Mouse (Mus musculus) CH12.LX (cell line): ENCODE measurements around the gene Engase. TPM values are rescaled to one million over a fixed set of nuclear protein-coding genes. Genes with fewer than 3 reads are reported as not detected.

ENCODE experiments used
- DNase-seq: peaks from one replicate; pipeline ENCODE4 v3.0.0-alpha.2; 2013; ENCODE audit errors: extremely low read depth
- H3K27ac ChIP-seq: 2 replicates; pipeline ENCODE4 v1.5.1; 2012; ENCODE audit warnings: low read depth, mild to moderate bottlenecking, control low read depth, moderate library complexity; ENCODE audit not compliant: insufficient read depth
- H3K27me3 ChIP-seq: replicated peaks from 2 replicates; pipeline ENCODE3; 2012; ENCODE audit warnings: inconsistent platforms
- H3K36me3 ChIP-seq, 2 experiments: replicated peaks in 1 of 2; 2 replicates each; pipeline versions ENCODE3 to v1.6.1; 2012; ENCODE audit warnings: inconsistent platforms in 1 of 2, low read length in 1 of 2, mild to moderate bottlenecking in 1 of 2, mixed read lengths in 1 of 2, moderate library complexity in 1 of 2; ENCODE audit not compliant: control insufficient read depth in 1 of 2, insufficient read depth in 1 of 2
- H3K4me1 ChIP-seq, 2 experiments: 2 replicates each; pipeline ENCODE4 v1.6.1; 2012; ENCODE audit warnings: inconsistent platforms in 1 of 2, moderate library complexity in 1 of 2; ENCODE audit not compliant: insufficient read depth in 2 of 2, control insufficient read depth in 1 of 2
- H3K4me2 ChIP-seq: 2 replicates; pipeline ENCODE4 v1.6.1; 2012; ENCODE audit warnings: low read depth, mild to moderate bottlenecking, control low read depth; ENCODE audit not compliant: poor library complexity, insufficient read depth, severe bottlenecking
- H3K4me3 ChIP-seq, 3 experiments: fragments of 150-350 bp in 1 of 3; sonication (generic) in 1 of 3; replicated peaks in 1 of 3; 2 replicates each; pipeline versions ENCODE3 to v1.5.1; 2011 to 2012; ENCODE audit warnings: low read depth in 2 of 3, low read length in 2 of 3, mild to moderate bottlenecking in 2 of 3, moderate library complexity in 2 of 3, control low read depth in 1 of 3, improper control_type of control experiment in 1 of 3, inconsistent platforms in 1 of 3, mixed read lengths in 1 of 3; ENCODE audit not compliant: poor library complexity in 1 of 3
- H3K79me2 ChIP-seq: replicated peaks from 2 replicates; pipeline ENCODE4 v1.6.1; 2012; ENCODE audit warnings: mild to moderate bottlenecking, moderate library complexity; ENCODE audit not compliant: control insufficient read depth, poor library complexity, insufficient read depth, severe bottlenecking; ENCODE audit errors: extremely low read depth
- H3K9ac ChIP-seq: 2 replicates; pipeline ENCODE4 v1.6.1; 2012; ENCODE audit warnings: low read depth, mild to moderate bottlenecking, control low read depth, moderate library complexity; ENCODE audit not compliant: insufficient read depth
- H3K9me3 ChIP-seq: replicated peaks from 2 replicates; pipeline ENCODE3; 2012; ENCODE audit warnings: low read length, inconsistent platforms, mixed read lengths
- BHLHE40 ChIP-seq: IDR thresholded peaks from 2 replicates; pipeline ENCODE4 v1.6.1; 2011; ENCODE audit warnings: mild to moderate bottlenecking, low read depth, low read length, improper control_type of control experiment
- CHD2 ChIP-seq: IDR thresholded peaks from 2 replicates; pipeline ENCODE4 v1.6.1; 2011; ENCODE audit warnings: low read length, improper control_type of control experiment
- ELF1 ChIP-seq: IDR thresholded peaks from 2 replicates; pipeline ENCODE4 v1.6.1; 2014; ENCODE audit warnings: low read depth, mild to moderate bottlenecking, inconsistent platforms, low read length, improper control_type of control experiment
- EP300 ChIP-seq: IDR thresholded peaks from 2 replicates; pipeline ENCODE4 v1.6.1; 2011; ENCODE audit warnings: low read length, improper control_type of control experiment
- HCFC1 ChIP-seq: IDR thresholded peaks from 2 replicates; pipeline ENCODE4 v1.6.1; 2012; ENCODE audit warnings: low read depth, mild to moderate bottlenecking, inconsistent platforms, low read length, improper control_type of control experiment
- IRF4 ChIP-seq: IDR thresholded peaks from 2 replicates; pipeline ENCODE4 v1.6.1; 2014; ENCODE audit warnings: low read depth, mild to moderate bottlenecking, inconsistent platforms, low read length, improper control_type of control experiment
- JUND ChIP-seq: conservative IDR thresholded peaks from 2 replicates; pipeline ENCODE4 v1.6.1; 2011; ENCODE audit warnings: low read depth, low read length, improper control_type of control experiment
- MAFK ChIP-seq: IDR thresholded peaks from 2 replicates; pipeline ENCODE4 v1.6.1; 2011; ENCODE audit warnings: low read length, improper control_type of control experiment; ENCODE audit not compliant: insufficient replicate concordance
- MEF2A ChIP-seq: IDR thresholded peaks from 2 replicates; pipeline ENCODE4 v1.6.1; 2014; ENCODE audit warnings: low read depth, mild to moderate bottlenecking, inconsistent platforms, low read length, improper control_type of control experiment, borderline replicate concordance
- MXI1 ChIP-seq: IDR thresholded peaks from 2 replicates; pipeline ENCODE4 v1.6.1; 2011; ENCODE audit warnings: mild to moderate bottlenecking, low read depth, low read length, improper control_type of control experiment
- MYC ChIP-seq: IDR thresholded peaks from 2 replicates; pipeline ENCODE4 v1.6.1; 2011; ENCODE audit warnings: low read depth, mild to moderate bottlenecking, improper control_type of control experiment, low read length
- NELFE ChIP-seq: IDR thresholded peaks from 2 replicates; pipeline ENCODE4 v1.6.1; 2011; ENCODE audit warnings: low read depth, low read length, improper control_type of control experiment
- NRF1 ChIP-seq: IDR thresholded peaks from 2 replicates; pipeline ENCODE4 v1.6.1; 2014; ENCODE audit warnings: low read depth, mild to moderate bottlenecking, inconsistent platforms, low read length, improper control_type of control experiment, moderate library complexity
- POLR2A ChIP-seq: IDR thresholded peaks from 2 replicates; pipeline ENCODE4 v1.6.1; 2011; ENCODE audit warnings: low read depth, mild to moderate bottlenecking, improper control_type of control experiment, low read length
- POLR2AphosphoS2 ChIP-seq: IDR thresholded peaks from 2 replicates; pipeline ENCODE4 v1.6.1; 2011; ENCODE audit warnings: low read depth, low read length, improper control_type of control experiment
- RAD21 ChIP-seq: IDR thresholded peaks from 2 replicates; pipeline ENCODE4 v1.6.1; 2011; ENCODE audit warnings: low read depth, mild to moderate bottlenecking, low read length, improper control_type of control experiment, moderate library complexity
- RCOR1 ChIP-seq: conservative IDR thresholded peaks from 2 replicates; pipeline ENCODE4 v1.6.1; 2012; ENCODE audit warnings: low read depth, mild to moderate bottlenecking, inconsistent platforms, low read length, improper control_type of control experiment
- SMC3 ChIP-seq: IDR thresholded peaks from 2 replicates; pipeline ENCODE4 v1.6.1; 2011; ENCODE audit warnings: low read depth, low read length, improper control_type of control experiment
- TCF12 ChIP-seq: IDR thresholded peaks from 2 replicates; pipeline ENCODE4 v1.6.1; 2014; ENCODE audit warnings: low read depth, mild to moderate bottlenecking, inconsistent platforms, low read length, improper control_type of control experiment
- UBTF ChIP-seq: IDR thresholded peaks from 2 replicates; pipeline ENCODE4 v1.6.1; 2012; ENCODE audit warnings: low read depth, mild to moderate bottlenecking, inconsistent platforms, low read length, improper control_type of control experiment, moderate library complexity
- USF1 ChIP-seq: IDR thresholded peaks from 2 replicates; pipeline ENCODE4 v1.6.1; 2014; ENCODE audit warnings: low read depth, mild to moderate bottlenecking, inconsistent platforms, low read length, improper control_type of control experiment
- ZC3H11A ChIP-seq: IDR thresholded peaks from 2 replicates; pipeline ENCODE4 v1.6.1; 2012; ENCODE audit warnings: low read depth, mild to moderate bottlenecking, inconsistent platforms, low read length, improper control_type of control experiment
- ZMIZ1 ChIP-seq: IDR thresholded peaks from 2 replicates; pipeline ENCODE4 v1.6.1; 2012; ENCODE audit warnings: low read depth, mild to moderate bottlenecking, inconsistent platforms, low read length, improper control_type of control experiment
- ZNF384 ChIP-seq: IDR thresholded peaks from 2 replicates; pipeline ENCODE4 v1.6.1; 2012; ENCODE audit warnings: low read depth, low read length, improper control_type of control experiment, inconsistent platforms
- dilution Hi-C: fragments of 300-500 bp; cut with MboI; formaldehyde crosslinking; loops from 2 replicates; pipeline ENCODE4 v1.14.3; 2020; ENCODE audit warnings: low sequenced_read_pairs; ENCODE audit not compliant: extremely low pct_unique_long_range_greater_than_20kb, extremely low pct_ligation_motif_present
- in situ Hi-C: fragments of 300-500 bp; cut with MboI; formaldehyde crosslinking; loops from 3 replicates; pipeline ENCODE4 v1.14.3; 2019; ENCODE audit warnings: low sequenced_read_pairs, low pct_ligation_motif_present, low pct_unique_long_range_greater_than_20kb, mixed read lengths
- polyA plus RNA-seq: library from polyadenylated mRNA; unstranded; fragments of >175 nt; gene quantifications from 2 replicates; pipeline ENCODE4 v1.2.1, GENCODE M21; 2012; ENCODE audit warnings: low read depth; ENCODE audit not compliant: insufficient read length
- total RNA-seq, 2 experiments: library from RNA; depleted of rRNA; stranded (reverse); fragments of 300-350 nt in 1 of 2; fragments of >200 nt in 1 of 2; gene quantifications; 2 replicates each; pipeline ENCODE4 v1.2.3; 2012 to 2014

Engase gene
- total and polyA plus RNA-seq, 3 experiments, result 7.0 to 12.1 (median 9.7) TPM

DNA sequence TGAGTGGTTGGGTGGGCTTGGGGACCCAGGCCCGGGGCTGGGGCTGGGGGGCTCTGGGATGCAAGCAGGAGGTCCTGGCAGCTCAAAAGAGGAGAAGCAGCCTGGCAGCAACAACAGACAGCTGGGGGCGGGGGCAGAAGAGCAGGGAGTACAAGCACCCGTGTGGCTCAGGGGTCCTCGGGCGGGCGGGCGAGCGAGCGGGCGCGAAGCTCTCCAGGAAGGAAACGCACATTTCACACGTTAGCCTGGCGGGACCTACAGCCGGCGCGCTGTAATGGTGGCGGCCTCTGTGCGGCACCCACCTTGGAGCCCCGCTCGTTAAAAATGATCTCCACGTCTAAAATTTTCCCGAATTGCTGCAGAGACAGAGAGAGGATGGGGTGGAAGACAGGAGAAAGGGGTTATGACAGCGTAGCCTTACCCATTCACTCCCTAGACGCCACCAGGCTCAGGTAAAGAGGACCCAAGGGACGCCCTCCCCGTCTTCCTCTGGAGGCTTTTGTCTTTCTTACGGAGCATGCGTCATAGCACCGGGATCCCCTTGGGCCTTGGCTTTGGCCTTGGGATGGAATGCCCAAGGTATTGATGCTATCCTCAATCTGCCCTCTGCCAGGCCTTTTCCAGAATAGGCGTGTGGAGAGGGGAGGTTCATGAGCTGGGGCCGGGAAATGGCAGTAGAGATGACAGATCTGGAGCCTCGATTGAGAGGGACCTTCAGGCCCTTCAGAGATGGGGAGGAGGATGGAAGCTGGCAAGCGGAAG, 27.0 kb downstream of the Engase start:
- peaks cover 3 to 14% of the 10 kb centered on the region in 2 experiments; a peak in 2 of 4 replicates for H3K4me1 ChIP-seq
- TF ChIP-seq JUND (no peak), POLR2AphosphoS2 (no peak), EP300 (no peak), NELFE (no peak), BHLHE40 (no peak), NRF1 (no peak), CHD2 (no peak)
- TF ChIP-seq, all 38 proteins: peak for 0
- no peak overlapping the region for H3K9ac ChIP-seq
- no peak for DNase-seq
- dilution Hi-C loops, result no loop called here
- no peaks in the 10 kb centered on the region for H3K36me3 ChIP-seq
- no peaks in the 10 kb centered on the region for H3K79me2 ChIP-seq
- H3K27ac ChIP-seq, result no peak overlapping the region
- no peak overlapping the region for H3K4me3 ChIP-seq
- in situ Hi-C loops, result loop anchor here (10.0 kb wide), 1 partner anchor 59 kb away; no protein-coding TSS in a partner anchor
- H3K9me3 ChIP-seq, result peaks cover 5% of the 10 kb centered on the region
- no peak overlapping the region for H3K4me2 ChIP-seq
- peaks cover 98% of the 10 kb centered on the region for H3K27me3 ChIP-seq

- Histone ChIP-seq H3K9ac (no peak overlapping the region), H3K4me2 (no peak overlapping the region), H3K36me3 (no peaks in the 10 kb centered on the region), H3K27ac (no peak overlapping the region), H3K4me1 (peaks cover 3 to 14% of the 10 kb centered on the region in 2 experiments; a peak in 2 of 4 replicates), H3K27me3 (peaks cover 98% of the 10 kb centered on the region), H3K4me3 (no peak overlapping the region), H3K9me3 (peaks cover 5% of the 10 kb centered on the region), H3K79me2 (no peaks in the 10 kb centered on the region)
- no peak for DNase-seq
- in situ Hi-C loops (loop anchor here (10.0 kb wide), 1 partner anchor 59 kb away; no protein-coding TSS in a partner anchor), dilution Hi-C loops (no loop called here)
- TF ChIP-seq POLR2AphosphoS2 (no peak), UBTF (no peak), MEF2A (no peak), POLR2A (no peak), MYC (no peak), TCF12 (no peak), RAD21 (no peak), HCFC1 (no peak), ZNF384 (no peak), IRF4 (no peak), SMC3 (no peak), NRF1 (no peak), ELF1 (no peak), RCOR1 (no peak), ZMIZ1 (no peak), BHLHE40 (no peak), ZC3H11A (no peak), MXI1 (no peak), USF1 (no peak), MAFK (no peak)
- TF ChIP-seq, all 38 proteins: peak for 0
These were observed 27.5 kb downstream of the Engase start for GRCm38 (mm10) chr11:118504180-118504454.
